Mouse (Mus musculus) liver, postnatal 0 days (tissue): Measurements from ENCODE around the gene Serpina10. TPM values are rescaled to one million over a fixed set of nuclear protein-coding genes. Genes with fewer than 3 reads are reported as not detected.
"Not testable (repeated sequence)": the region's sequence is repeated elsewhere in the genome, so short reads cannot be mapped to it uniquely, and the experiment has no call there.

Experiments
- ATAC-seq: fragments of 200-750 bp; cut with Nextera tagmentation; 2 replicates; pipeline ENCODE4 v1.8.0; 2017; ENCODE audit warnings: mild to moderate bottlenecking, moderate library complexity
- DNase-seq: peaks from one replicate; pipeline ENCODE4 v3.0.0-alpha.2; 2016
- H3K27ac ChIP-seq: fragments of 300-500 bp; sonication (generic); 2 replicates; pipeline ENCODE4 v1.5.1; 2014; ENCODE audit warnings: antibody characterized with exemption, moderate library complexity, mild to moderate bottlenecking, low read depth
- H3K27me3 ChIP-seq: fragments of 300-500 bp; sonication (generic); 2 replicates; pipeline ENCODE4 v1.6.1; 2014; ENCODE audit warnings: low read length, control low read depth, mixed read lengths; ENCODE audit not compliant: insufficient read depth
- H3K36me3 ChIP-seq: fragments of 300-500 bp; sonication (generic); replicated peaks from 2 replicates; pipeline ENCODE4 v1.6.1; 2014; ENCODE audit warnings: mild to moderate bottlenecking, control low read depth, low read length, moderate library complexity, mixed read lengths; ENCODE audit not compliant: insufficient read depth
- H3K4me1 ChIP-seq: fragments of 300-500 bp; sonication (generic); 2 replicates; pipeline ENCODE4 v1.6.1; 2014; ENCODE audit warnings: antibody characterized with exemption, mild to moderate bottlenecking, control low read depth; ENCODE audit not compliant: insufficient read depth
- H3K4me2 ChIP-seq: fragments of 300-500 bp; sonication (generic); 2 replicates; pipeline ENCODE4 v1.6.1; 2014; ENCODE audit warnings: low read depth, mild to moderate bottlenecking, low read length, moderate library complexity, mixed read lengths
- H3K4me3 ChIP-seq: fragments of 300-500 bp; sonication (generic); 2 replicates; pipeline ENCODE4 v1.5.1; 2014; ENCODE audit warnings: low read depth, low read length
- H3K9ac ChIP-seq: fragments of 300-500 bp; sonication (generic); replicated peaks from 2 replicates; pipeline ENCODE4 v1.6.1; 2014; ENCODE audit warnings: mild to moderate bottlenecking, moderate library complexity
- H3K9me3 ChIP-seq: fragments of 300-500 bp; sonication (generic); 2 replicates; pipeline ENCODE4 v1.6.1; 2016; ENCODE audit warnings: mild to moderate bottlenecking, control low read depth, low read length, mixed read lengths
- CTCF ChIP-seq: sonication (generic); IDR thresholded peaks from 2 replicates; pipeline ENCODE4 v1.5.1; 2016; ENCODE audit warnings: antibody characterized with exemption, low read depth
- EP300 ChIP-seq: IDR thresholded peaks from 2 replicates; pipeline ENCODE4 v1.6.1; 2016; ENCODE audit warnings: antibody characterized with exemption, low read depth, mild to moderate bottlenecking
- WGBS: fragments of 180-500 bp; shearing (Covaris S2); extraction: QIAGEN DNeasy Blood & Tissue Kit; methylation state at CpG from one replicate; pipeline ENCODE4 v1.1.7; 2014; ENCODE audit not compliant: insufficient replicate concordance; 5-methylcytosine and 5-hydroxymethylcytosine counted together
- polyA plus RNA-seq: library from polyadenylated mRNA; unstranded; fragments of >200 nt; fragmentation: Nextera tagmentation; extraction: Ambion mirVana; gene quantifications from 2 replicates; pipeline ENCODE4 v1.2.1, GENCODE M21; 2015

Serpina10 gene
- polyA plus RNA-seq = 46.3 and 47.6 TPM in 2 replicates

- Histone ChIP-seq H3K27me3 (no peaks in the 10 kb centered on the region), H3K4me2 (peak within 1 kb of the TSS; percentile 72), H3K9me3 (no peaks in the 10 kb centered on the region), H3K36me3 (no peaks in the 10 kb centered on the region), H3K4me3 (peak within 1 kb of the TSS; percentile 51), H3K27ac (peak within 1 kb of the TSS; percentile 86), H3K9ac (peak within 1 kb of the TSS; percentile 63), H3K4me1 (0 out of 2 replicates have a peak, but pooled peaks cover 3% of the 10 kb centered on the region)
- 37% methylated on average over 3 of the region's 3 CpGs for WGBS
- TF ChIP-seq CTCF (no peak), EP300 (0 out of 2 replicates have a peak, but pooled peaks have one; percentile 34)
- ATAC-seq (peak; percentile 76), DNase-seq (peak; percentile 44)
Measured at GRCm38 (mm10) chr12:103631203-103631612, at the start of gene Serpina10. Serpina10 (minus strand) TSS chr12:103631444.

GRCm38 (mm10) chr12:103679853-103680252 lies 48.6 kb upstream of the Serpina10 start:
- not testable (repeated sequence) for DNase-seq, H3K9ac ChIP-seq, H3K4me2 ChIP-seq, H3K27me3 ChIP-seq, H3K27ac ChIP-seq, H3K9me3 ChIP-seq, H3K4me3 ChIP-seq, H3K36me3 ChIP-seq
- WGBS = 89% methylated on average over 1 of the region's 1 CpGs
- ATAC-seq = peak; percentile 70
- peaks cover 13% of the 10 kb centered on the region for H3K4me1 ChIP-seq

- Histone ChIP-seq H3K4me1 (peaks cover 13% of the 10 kb centered on the region), H3K27ac (no peak within 1 kb of the TSS), H3K9me3 (no peaks in the 10 kb centered on the region), H3K36me3 (no peaks in the 10 kb centered on the region), H3K4me2 (no peak within 1 kb of the TSS), H3K27me3 (no peaks in the 10 kb centered on the region), H3K4me3 (no peak within 1 kb of the TSS), H3K9ac (no peak within 1 kb of the TSS)
- no peak for DNase-seq
- no peak for TF ChIP-seq EP300
- ATAC-seq = no peak
- WGBS = 79% methylated on average over 1 of the region's 1 CpGs
Measured at GRCm38 (mm10) chr12:103676039-103676438, 44.8 kb upstream of the Serpina10 start, which contains the start of gene Serpina16. Serpina16 (minus strand) TSS chr12:103676139.

- Histone ChIP-seq H3K4me2 (no peak overlapping the region), H3K27ac (no peak overlapping the region), H3K4me1 (peaks cover 6% of the 10 kb centered on the region), H3K9me3 (no peaks in the 10 kb centered on the region), H3K4me3 (no peak overlapping the region), H3K36me3 (no peaks in the 10 kb centered on the region), H3K9ac (no peak overlapping the region), H3K27me3 (no peaks in the 10 kb centered on the region)
- ATAC-seq (no peak), DNase-seq (no peak)
- TF ChIP-seq CTCF (no peak), EP300 (no peak)
- WGBS = 45% methylated on average over 2 of the region's 2 CpGs
Measured at GRCm38 (mm10) chr12:103673179-103673578, 41.9 kb upstream of the Serpina10 start.

- Histone ChIP-seq H3K27ac (no peak overlapping the region), H3K4me1 (no peaks in the 10 kb centered on the region), H3K4me2 (no peak overlapping the region), H3K9me3 (no peaks in the 10 kb centered on the region), H3K9ac (no peak overlapping the region), H3K4me3 (no peak overlapping the region), H3K36me3 (no peaks in the 10 kb centered on the region), H3K27me3 (no peaks in the 10 kb centered on the region)
- no peak for DNase-seq
- WGBS = 55% methylated on average over 3 of the region's 3 CpGs
- no peak for ATAC-seq
- TF ChIP-seq EP300 = no peak
- TF ChIP-seq CTCF = no peak
Measured at GRCm38 (mm10) chr12:103671483-103671882, 40.2 kb upstream of the Serpina10 start.

- Histone ChIP-seq H3K27ac (no peak overlapping the region), H3K9me3 (0 out of 2 replicates have a peak, but pooled peaks cover 3% of the 10 kb centered on the region), H3K4me1 (no peaks in the 10 kb centered on the region), H3K27me3 (no peaks in the 10 kb centered on the region), H3K36me3 (no peaks in the 10 kb centered on the region), H3K4me3 (no peak overlapping the region), H3K4me2 (no peak overlapping the region), H3K9ac (no peak overlapping the region)
- ATAC-seq (no peak), DNase-seq (no peak)
- TF ChIP-seq EP300 (no peak), CTCF (no peak)
- WGBS = 36% methylated on average over 2 of the region's 2 CpGs
Measured at GRCm38 (mm10) chr12:103670964-103671363, 39.7 kb upstream of the Serpina10 start.

GRCm38 (mm10) chr12:103670344-103670743 lies 39.1 kb upstream of the Serpina10 start:
- Histone ChIP-seq H3K4me3 (no peak overlapping the region), H3K9ac (no peak overlapping the region), H3K4me1 (no peaks in the 10 kb centered on the region), H3K27me3 (no peaks in the 10 kb centered on the region), H3K4me2 (no peak overlapping the region), H3K36me3 (no peaks in the 10 kb centered on the region), H3K9me3 (0 out of 2 replicates have a peak, but pooled peaks cover 3% of the 10 kb centered on the region), H3K27ac (no peak overlapping the region)
- no peak for DNase-seq
- no peak for TF ChIP-seq EP300
- TF ChIP-seq CTCF = no peak
- WGBS = 72% methylated on average over 5 of the region's 5 CpGs
- no peak for ATAC-seq
